11 mouse cellular contexts compared by ENCODE assay signal in genomic region chr4:33072526-33073161, GRCm38 (mm10). TPM values are rescaled to one million over a fixed set of nuclear protein-coding genes. Genes with fewer than 3 reads are reported as not detected.
DNase-seq lines count a peak whose midpoint lies in the region; ATAC-seq and TF ChIP-seq lines count a peak whose summit lies in the region.
"Had no signal": no experiment of that assay in that cellular context is flagged by ENCODE, and none has a peak within 500 bp of the region (broad histone marks: within the 10 kb centered on the region; RNA-seq: fewer than 3 reads in every experiment).

No protein-coding gene starts in this region.

- peak overlapping the region; percentile 51 for H3K27ac ChIP-seq in liver, postnatal 0 days (ENCODE audit: low read depth)
- no peak overlapping the region for H3K27ac ChIP-seq in small intestine, adult 2 months (ENCODE audit: insufficient read depth, low read depth, low read length)
- H3K27ac ChIP-seq: kidney, postnatal 0 days had no signal

- no peak for TF ChIP-seq CTCF in liver, postnatal 0 days (IDR thresholded peaks at IDR 0.05; ENCODE audit: low read depth)
- no peak for TF ChIP-seq CTCF in small intestine, adult 2 months (IDR thresholded peaks at IDR 0.05; ENCODE audit: extremely low read depth, insufficient read length, insufficient replicate concordance, low read depth, low read length)

- H3K27me3 ChIP-seq in liver, postnatal 0 days (ENCODE audit: insufficient read depth, low read length): no peaks in the 10 kb centered on the region
- no peaks in the 10 kb centered on the region for H3K27me3 ChIP-seq in small intestine, adult 2 months (ENCODE audit: control insufficient read depth, insufficient read depth, low read length)

- no peak for TF ChIP-seq EP300 in liver, postnatal 0 days (IDR thresholded peaks at IDR 0.05; ENCODE audit: low read depth)

- H3K9me3 ChIP-seq in liver, postnatal 0 days (ENCODE audit: low read length): no peaks in the 10 kb centered on the region

- peak; percentile 90 for DNase-seq in CD4-positive, CD25-positive, alpha-beta regulatory T cell, adult 2 months (ENCODE audit: low read depth, low spot score)
- peak; percentile 44 for DNase-seq in ZHBTc4 (ENCODE audit: low read depth, low spot score)
- peak; percentile 68 for DNase-seq in liver, postnatal 0 days
- DNase-seq in gastrocnemius, postnatal 4 days (ENCODE audit: low spot score in 2 of 2): no peak
- DNase-seq in frontal cortex, postnatal 36 days (ENCODE audit: low spot score in 2 of 2): no peak
- DNase-seq in gastrocnemius, adult 8-10 months (ENCODE audit: low spot score in 2 of 2): no peak
- DNase-seq in layer of hippocampus, adult 9-10 months (ENCODE audit: low spot score): no peak
- DNase-seq: adrenal gland, adult 2 months had no signal

- H3K9ac ChIP-seq in liver, postnatal 0 days (replicated peaks): no peak overlapping the region

- no peaks in the 10 kb centered on the region for H3K36me3 ChIP-seq in liver, postnatal 0 days (replicated peaks; ENCODE audit: insufficient read depth, low read length)
- no peaks in the 10 kb centered on the region for H3K36me3 ChIP-seq in small intestine, adult 2 months (ENCODE audit: control insufficient read depth, insufficient read depth, low read length)

- no peaks in the 10 kb centered on the region for H3K4me1 ChIP-seq in liver, postnatal 0 days (ENCODE audit: insufficient read depth)
- no peaks in the 10 kb centered on the region for H3K4me1 ChIP-seq in small intestine, adult 2 months (ENCODE audit: control insufficient read depth, insufficient read depth, insufficient read length, low read length)

- 0 out of 2 replicates have a peak, but pooled peaks have one; percentile 30 for TF ChIP-seq POLR2A in small intestine, adult 2 months (IDR thresholded peaks at IDR 0.05; ENCODE audit: low read depth, low read length)

- 21% methylated on average over 11 of the region's 11 CpGs for WGBS in liver, postnatal 0 days (ENCODE audit: insufficient replicate concordance)
- WGBS in small intestine, adult 2 months: 44% methylated on average over 11 of the region's 11 CpGs

- ATAC-seq in liver, postnatal 0 days: peak; percentile 56

- H3K4me2 ChIP-seq in liver, postnatal 0 days (ENCODE audit: low read depth, low read length): 0 out of 2 replicates have a peak overlapping the region, but pooled peaks have one; percentile 35

- H3K4me3 ChIP-seq in liver, postnatal 0 days (ENCODE audit: low read depth, low read length): no peak overlapping the region
- H3K4me3 ChIP-seq in small intestine, adult 2 months (ENCODE audit: low read depth, low read length): no peak overlapping the region

RNA-seq across cellular contexts. Expression of gene Gabrr2, which starts 9.8 kb away (rescaled TPM):
- 0.06 TPM in 1 of 2 replicates, not detected in the other for polyA plus RNA-seq in liver, postnatal 0 days (2015; fragmentation: Nextera tagmentation; extraction: Ambion mirVana)
- 0.18 and 1.5 TPM in 2 replicates for polyA plus RNA-seq in small intestine, adult 2 months (2012; rRNA removed)
- 1 to 10 TPM; 1.5 to 1.8 TPM for total RNA-seq in gastrocnemius, postnatal 4 days (2021)
- total RNA-seq in gastrocnemius, adult 8-10 months (2022): 1 to 10 TPM; 1.4 to 2.2 (median 1.9) TPM
- total RNA-seq: adrenal gland, adult 2 months had no signal
- polyA plus RNA-seq: kidney, postnatal 0 days had no signal

RNA-seq across cellular contexts. Expression of gene Ube2j1, which starts 41.4 kb away (rescaled TPM):
- polyA plus RNA-seq in liver, postnatal 0 days (2015; fragmentation: Nextera tagmentation; extraction: Ambion mirVana): 22.4 and 23.2 TPM in 2 replicates
- 8.8 and 18.5 TPM in 2 replicates for polyA plus RNA-seq in small intestine, adult 2 months (2012; rRNA removed)
- total RNA-seq in gastrocnemius, postnatal 4 days (2021): 10 to 100 TPM; 59.7 to 65.8 TPM
- 10 to 100 TPM; 43.6 to 53.6 (median 49.1) TPM for total RNA-seq in gastrocnemius, adult 8-10 months (2022)

RNA-seq across cellular contexts. Expression of gene Gabrr1, which starts 59.7 kb away (rescaled TPM):
- polyA plus RNA-seq in liver, postnatal 0 days (2015; fragmentation: Nextera tagmentation; extraction: Ambion mirVana): not detected in 2 replicates
- polyA plus RNA-seq in small intestine, adult 2 months (2012; rRNA removed): 0.22 TPM in 1 of 2 replicates, not detected in the other
- total RNA-seq in gastrocnemius, postnatal 4 days (2021): under 1 TPM in 1 of 2 experiments, not detected in 1; 0.20 TPM
- total RNA-seq in gastrocnemius, adult 8-10 months (2022): under 1 TPM in 3 of 4 experiments, not detected in 1; 0.13 to 0.31 (median 0.20) TPM
- polyA plus RNA-seq: adrenal gland, adult 2 months; kidney, postnatal 0 days; stomach, embryonic 16.5 days had no signal

Comparison
In these comparisons a context has a peak if more than half of its experiments do, and no peak if none do; other contexts are left out.
1. DNase-seq: peak in CD4-positive, CD25-positive, alpha-beta regulatory T cell, adult 2 months (single experiment), ZHBTc4 (single experiment) and liver, postnatal 0 days (single experiment); none in gastrocnemius, postnatal 4 days (0 of 2), frontal cortex, postnatal 36 days (0 of 2), gastrocnemius, adult 8-10 months (0 of 2) and layer of hippocampus, adult 9-10 months (single experiment).